Mouse (Mus musculus) induced T-regulatory cell, adult 2 months (primary cell): Measurements from ENCODE around the gene Lrch4.

Experiments used
- DNase-seq: peaks from one replicate; pipeline ENCODE4 v3.0.0-alpha.2; 2012; ENCODE audit warnings: low read depth

Lrch4 gene

GRCm38 (mm10) chr5:137652474-137652873, 23.6 kb downstream of the Lrch4 start:
- DNase-seq, result peak; percentile 79

DNA sequence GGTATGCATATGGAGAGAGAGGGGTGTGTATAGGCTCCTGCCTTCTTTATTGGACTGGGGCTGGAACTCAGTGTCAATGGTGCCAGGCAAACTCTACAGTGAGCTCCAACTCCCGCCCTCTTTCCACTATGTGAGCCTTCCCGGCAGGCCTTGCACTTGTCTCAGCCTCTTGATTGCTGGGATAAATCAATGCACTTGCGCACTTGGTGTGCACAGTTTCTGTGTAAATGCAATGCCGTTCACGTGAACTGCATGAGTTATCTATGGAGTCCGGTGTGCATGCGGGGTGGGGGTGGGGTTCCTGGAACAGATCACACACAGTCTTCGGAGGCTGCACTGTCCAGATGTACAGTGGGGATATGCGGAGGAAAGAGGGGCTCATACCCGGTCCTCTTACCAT, 24.4 kb downstream of the Lrch4 start:
- DNase-seq, result no peak

- peak; percentile 73 for DNase-seq
Observed at GRCm38 (mm10) chr5:137654746-137655145, 25.8 kb downstream of the Lrch4 start.

- peak; percentile 82 for DNase-seq
Observed at GRCm38 (mm10) chr5:137656977-137657376, 28.1 kb downstream of the Lrch4 start.

DNA sequence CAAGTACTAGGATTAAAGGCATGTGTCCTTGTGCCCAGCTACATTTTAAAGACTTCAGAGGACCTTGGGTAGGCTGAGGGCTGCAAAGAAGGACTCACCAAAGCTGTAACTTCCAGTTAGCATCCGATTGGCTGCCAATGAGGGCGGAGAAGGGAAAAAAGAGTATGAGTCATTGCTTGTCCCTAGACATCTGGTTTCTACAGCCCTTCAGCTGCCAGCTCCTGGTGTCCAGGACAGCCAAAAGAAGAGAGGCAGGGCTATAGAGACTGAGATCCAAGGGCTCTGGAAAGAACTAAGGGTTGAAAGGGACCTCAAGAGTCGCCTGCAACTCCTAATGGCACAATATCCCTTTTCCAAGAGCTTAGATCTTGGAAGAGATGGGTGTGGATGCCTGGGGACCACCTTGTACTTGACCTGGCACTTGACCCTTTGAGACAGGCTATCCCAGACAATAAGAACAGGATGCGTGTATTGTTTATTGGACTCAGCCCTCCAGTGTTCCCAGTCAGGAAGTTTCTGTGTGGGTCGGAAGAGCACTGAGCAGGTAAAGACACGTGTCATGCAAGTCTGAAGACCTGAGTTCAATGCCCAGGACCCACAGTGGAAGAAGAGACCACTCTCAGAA, 31.3 kb downstream of the Lrch4 start:
- DNase-seq, result no peak

GRCm38 (mm10) chr5:137663057-137663456, 34.1 kb downstream of the Lrch4 start:
- DNase-seq, result no peak

DNA sequence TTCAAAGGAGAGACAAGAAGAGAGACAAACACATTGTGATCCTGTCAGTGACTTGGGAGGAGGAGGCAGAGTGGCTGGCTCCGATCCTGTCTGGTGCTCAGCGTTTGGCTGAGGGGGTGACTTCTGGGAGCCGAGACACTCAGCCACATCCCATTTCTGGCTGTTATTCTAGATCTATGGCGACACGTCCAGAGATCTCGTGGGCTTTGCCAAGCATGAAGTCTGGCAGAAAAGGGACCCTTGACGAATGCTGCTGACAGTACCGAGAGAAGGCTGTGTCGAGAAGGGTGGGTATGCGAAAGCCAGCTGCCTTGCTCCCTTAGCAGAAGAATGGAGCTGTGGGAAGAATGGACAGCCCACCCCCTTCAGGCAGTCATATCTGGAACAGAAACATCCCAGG, 40.0 kb downstream of the Lrch4 start:
- no peak for DNase-seq

DNA sequence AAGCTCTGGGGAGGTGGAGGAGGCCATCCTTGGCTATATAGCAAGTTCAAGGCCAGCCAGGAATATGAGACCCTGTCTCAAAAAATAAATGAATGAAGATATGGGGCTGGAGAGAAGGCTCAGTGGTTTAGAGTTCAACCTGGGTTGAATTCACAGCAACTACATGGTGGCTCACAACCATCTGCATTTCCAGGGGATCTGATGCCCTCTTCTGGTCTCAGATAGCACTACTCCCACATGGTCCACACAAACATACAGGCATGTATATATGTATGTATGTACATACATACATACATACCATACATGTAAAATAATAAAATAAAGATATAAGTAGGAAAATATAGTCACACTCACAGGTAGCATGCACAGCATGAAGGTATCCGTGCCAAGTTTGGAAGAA, 41.3 kb downstream of the Lrch4 start:
- peak; percentile 49 for DNase-seq

GRCm38 (mm10) chr5:137671443-137672240, 42.7 kb downstream of the Lrch4 start:
- no peak for DNase-seq

GRCm38 (mm10) chr5:137672361-137672760, 43.4 kb downstream of the Lrch4 start:
- no peak for DNase-seq

DNA sequence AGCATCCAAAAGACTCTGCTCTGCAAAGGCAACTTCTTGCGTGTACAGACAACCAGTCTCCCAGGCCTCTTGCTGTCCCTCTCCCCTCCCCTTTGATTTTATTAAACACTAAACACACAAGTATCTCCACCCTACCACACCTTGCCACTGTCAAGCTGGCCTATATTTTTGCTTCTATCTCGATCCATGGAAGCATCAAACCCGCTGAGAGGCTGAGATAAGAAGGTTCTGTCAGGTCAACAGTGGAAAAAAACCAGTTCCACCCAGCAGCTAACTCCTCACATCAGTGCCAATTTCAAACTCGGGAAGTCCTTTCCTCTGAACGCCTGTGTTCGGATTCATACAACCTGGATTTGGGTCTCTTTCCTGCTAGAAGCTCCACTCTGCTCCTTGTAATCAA, 44.1 kb downstream of the Lrch4 start:
- no peak for DNase-seq

GRCm38 (mm10) chr5:137674786-137675185, 45.9 kb downstream of the Lrch4 start:
- no peak for DNase-seq

- DNase-seq, result no peak
Observed at GRCm38 (mm10) chr5:137677859-137678258, 48.9 kb downstream of the Lrch4 start.

GRCm38 (mm10) chr5:137678736-137679135, 49.8 kb downstream of the Lrch4 start:
- no peak for DNase-seq

DNA sequence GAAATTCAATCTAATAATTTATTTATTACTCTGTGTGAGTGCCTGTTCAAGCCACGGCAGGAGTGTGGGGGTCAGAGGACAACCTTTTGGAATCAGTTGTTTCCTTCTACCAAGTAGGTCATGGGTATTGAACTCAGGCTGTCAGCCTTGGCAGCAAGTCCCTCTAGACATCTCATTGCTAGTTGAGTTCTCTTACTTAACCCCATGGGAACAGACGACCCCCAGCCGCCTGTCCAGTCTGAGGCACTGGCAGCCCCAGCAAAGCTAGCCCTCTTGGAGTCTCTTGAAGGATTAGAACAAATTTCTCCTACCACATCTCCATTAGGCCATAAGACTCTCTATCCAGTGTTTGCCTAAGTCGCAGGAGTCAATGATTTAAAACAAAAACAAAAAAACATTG, 50.8 kb downstream of the Lrch4 start:
- no peak for DNase-seq

DNA sequence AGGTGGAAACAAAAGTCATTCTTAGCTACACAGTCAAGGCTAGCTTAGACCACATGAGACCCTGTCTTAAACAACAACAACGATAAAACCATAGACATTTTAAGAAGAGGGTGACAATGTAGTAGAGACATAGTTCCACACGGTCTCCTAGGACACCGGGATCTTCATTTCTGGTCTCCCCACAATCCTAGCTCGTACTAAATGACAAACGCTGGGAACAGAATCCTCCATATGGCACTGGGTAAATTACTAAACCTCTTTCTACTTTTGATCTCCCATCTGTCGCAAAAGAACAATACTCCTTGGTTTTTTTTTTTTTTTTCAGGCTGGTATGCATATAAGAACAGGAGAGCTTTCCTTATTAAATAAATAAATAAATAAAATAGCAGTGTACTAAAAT, 53.6 kb downstream of the Lrch4 start:
- no peak for DNase-seq

- peak; percentile 63 for DNase-seq
Observed at GRCm38 (mm10) chr5:137683388-137684293, 54.7 kb downstream of the Lrch4 start.

- DNase-seq, result peak; percentile 100
Observed at GRCm38 (mm10) chr5:137684294-137685123, 55.6 kb downstream of the Lrch4 start, which contains the start of gene Agfg2. Gene Agfg2, minus strand, starts transcription at chr5:137684726.

GRCm38 (mm10) chr5:137685653-137686052, 56.7 kb downstream of the Lrch4 start:
- DNase-seq, result peak; percentile 40

DNA sequence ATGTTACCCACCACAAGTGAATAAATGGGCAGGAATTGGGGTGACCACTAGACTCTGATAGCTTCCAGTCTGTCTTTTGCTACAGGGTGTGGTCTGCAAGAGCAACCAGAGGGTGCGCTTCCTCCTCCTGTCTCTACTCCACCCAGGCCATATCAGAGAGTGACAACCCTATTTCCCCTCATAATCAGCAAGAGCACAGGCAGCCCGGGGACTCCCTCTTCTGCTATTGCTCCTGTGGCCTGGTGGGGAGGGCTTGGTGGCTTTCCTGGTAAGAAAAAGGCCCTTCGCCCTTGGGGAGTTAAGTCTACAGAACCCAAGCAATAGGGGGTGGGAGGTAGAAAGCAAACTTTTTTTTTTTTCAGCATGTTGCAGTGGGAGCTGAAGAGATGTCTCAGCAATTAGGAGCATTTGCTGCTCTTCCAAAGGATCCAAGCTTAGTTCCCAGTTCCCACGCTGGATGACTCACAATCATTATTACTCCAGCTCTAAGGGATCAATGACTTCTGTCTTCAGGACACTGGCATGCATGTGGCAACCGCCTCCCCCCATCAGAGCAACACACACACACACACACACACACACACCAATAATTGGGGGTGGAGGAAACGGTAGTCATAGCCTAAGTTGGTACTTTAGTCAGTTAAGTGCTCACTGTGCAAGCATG, 57.3 kb downstream of the Lrch4 start:
- DNase-seq, result peak; percentile 61

DNA sequence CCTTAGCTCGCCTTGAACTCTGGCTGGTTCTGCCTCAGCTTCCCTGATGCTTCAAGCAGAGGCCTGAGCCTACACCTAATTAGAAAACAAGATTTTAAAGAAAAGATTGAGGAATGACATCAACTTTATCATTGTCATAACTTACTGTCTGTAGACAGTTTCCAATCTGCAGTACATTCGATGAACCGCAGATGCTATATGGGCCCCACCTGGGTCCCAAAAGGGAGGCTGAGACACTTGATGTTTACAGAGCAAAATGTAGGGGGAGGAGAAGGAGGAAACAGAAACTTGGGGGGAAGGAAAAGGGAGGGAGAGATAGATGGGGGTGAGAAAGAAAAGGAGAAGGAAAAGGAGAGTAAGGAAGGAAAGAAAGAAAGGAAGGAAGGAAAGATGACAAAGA, 61.1 kb downstream of the Lrch4 start:
- no peak for DNase-seq
